Mouse (Mus musculus) CD4-positive, CD25-positive, alpha-beta regulatory T cell, adult 2 months (primary cell): ENCODE results near the gene Slc52a3.

Experiments
- DNase-seq: peaks from one replicate; pipeline ENCODE4 v3.0.0-alpha.2; 2012; ENCODE audit warnings: low read depth, low spot score

Slc52a3 gene

DNA sequence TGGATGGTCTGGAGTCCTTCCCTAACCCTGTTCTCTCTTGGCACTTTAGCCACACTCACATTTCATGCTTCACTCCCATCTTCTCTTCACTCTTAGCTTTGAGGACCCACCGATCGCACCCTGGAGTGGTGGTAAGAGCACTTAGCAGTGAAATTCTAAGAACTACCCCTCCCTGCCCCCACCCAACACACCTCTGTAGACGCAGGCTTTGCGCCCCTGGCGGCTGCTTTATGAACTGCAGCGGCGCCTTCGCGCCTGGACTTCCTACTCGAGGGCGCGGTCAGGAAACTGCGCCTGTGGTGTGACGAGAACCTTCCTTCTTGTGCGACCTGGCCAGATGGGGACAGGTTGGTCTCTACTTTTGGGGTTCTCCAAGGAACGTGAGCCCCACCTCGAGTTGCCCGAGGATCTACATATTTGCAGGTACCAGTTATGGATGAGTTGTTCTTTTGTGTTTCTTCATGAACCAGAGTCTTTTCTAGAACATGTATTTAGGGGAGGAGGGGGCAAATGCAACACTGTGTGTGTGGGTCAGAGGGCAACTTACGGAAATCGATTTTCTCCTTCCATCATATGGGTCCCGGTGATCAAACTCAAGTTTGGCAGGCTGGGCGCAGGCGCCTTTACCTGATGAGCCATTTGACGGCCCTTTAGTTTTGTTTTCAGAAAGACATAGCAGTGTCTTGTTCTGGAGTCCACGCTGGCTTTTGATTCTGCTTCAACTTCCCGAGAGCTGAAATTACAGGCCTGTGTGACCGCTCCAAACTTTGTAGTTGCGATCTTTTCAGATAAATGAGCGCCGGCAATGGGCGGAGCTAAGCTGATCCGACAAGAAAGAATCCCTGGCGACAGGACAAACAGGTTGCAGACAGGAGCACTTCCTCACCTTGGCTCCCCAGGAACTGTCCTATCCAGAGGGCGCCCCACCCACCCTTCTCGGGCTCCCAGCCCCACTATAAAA, at the start of gene Slc52a3:
TSS of gene Slc52a3 (plus strand) at position 283 of the 961 bp plus-strand sequence.
- peak; percentile 93 for DNase-seq

- no peak for DNase-seq
These were observed 48.7 kb upstream of the Slc52a3 start for GRCm38 (mm10) chr2:151947617-151948016.

DNA sequence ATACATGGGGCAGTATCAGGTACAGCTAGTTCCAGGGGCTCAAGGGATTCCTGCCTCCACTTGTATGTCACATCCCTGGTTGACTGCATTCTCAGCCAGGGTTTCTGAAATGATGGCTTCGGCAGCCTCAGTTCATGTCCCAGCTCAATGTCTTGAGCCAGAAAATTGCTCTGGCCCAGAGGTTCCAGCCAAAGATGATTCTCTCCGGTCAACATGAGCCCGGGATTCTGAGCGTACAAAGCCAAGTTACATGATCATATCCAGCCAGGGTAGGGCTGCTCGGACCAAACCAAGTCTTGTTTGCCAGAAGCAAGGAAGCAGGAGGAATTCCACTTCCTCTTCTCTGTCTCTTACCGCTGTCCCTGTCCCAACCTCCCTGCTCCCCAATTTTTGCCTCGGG, 48.0 kb upstream of the Slc52a3 start:
- DNase-seq, result no peak

GRCm38 (mm10) chr2:151949082-151949774, 47.1 kb upstream of the Slc52a3 start:
- no peak for DNase-seq

GRCm38 (mm10) chr2:151953665-151954064, 42.6 kb upstream of the Slc52a3 start:
- no peak for DNase-seq

GRCm38 (mm10) chr2:151956500-151957137, 39.7 kb upstream of the Slc52a3 start:
- no peak for DNase-seq

DNA sequence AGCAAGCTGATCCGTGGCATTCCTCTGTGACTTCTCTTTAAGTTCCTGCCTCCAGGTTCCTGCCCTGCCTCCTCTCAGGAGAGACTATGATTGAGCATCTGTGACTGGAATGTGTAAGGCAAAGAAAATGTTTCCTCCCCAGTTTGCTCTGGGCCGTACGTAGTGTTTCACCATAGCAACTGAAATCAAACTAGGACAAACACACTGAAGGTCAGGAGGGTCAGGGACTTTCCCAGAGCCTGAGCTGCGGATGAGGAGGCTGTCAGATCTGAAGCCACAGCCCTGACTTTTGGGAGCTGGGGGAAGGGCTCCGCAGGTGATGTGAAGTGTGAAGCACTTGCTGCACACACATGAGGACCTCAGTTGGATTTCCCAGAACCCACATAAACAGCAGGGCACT, 37.0 kb upstream of the Slc52a3 start:
- DNase-seq, result peak; percentile 88

DNA sequence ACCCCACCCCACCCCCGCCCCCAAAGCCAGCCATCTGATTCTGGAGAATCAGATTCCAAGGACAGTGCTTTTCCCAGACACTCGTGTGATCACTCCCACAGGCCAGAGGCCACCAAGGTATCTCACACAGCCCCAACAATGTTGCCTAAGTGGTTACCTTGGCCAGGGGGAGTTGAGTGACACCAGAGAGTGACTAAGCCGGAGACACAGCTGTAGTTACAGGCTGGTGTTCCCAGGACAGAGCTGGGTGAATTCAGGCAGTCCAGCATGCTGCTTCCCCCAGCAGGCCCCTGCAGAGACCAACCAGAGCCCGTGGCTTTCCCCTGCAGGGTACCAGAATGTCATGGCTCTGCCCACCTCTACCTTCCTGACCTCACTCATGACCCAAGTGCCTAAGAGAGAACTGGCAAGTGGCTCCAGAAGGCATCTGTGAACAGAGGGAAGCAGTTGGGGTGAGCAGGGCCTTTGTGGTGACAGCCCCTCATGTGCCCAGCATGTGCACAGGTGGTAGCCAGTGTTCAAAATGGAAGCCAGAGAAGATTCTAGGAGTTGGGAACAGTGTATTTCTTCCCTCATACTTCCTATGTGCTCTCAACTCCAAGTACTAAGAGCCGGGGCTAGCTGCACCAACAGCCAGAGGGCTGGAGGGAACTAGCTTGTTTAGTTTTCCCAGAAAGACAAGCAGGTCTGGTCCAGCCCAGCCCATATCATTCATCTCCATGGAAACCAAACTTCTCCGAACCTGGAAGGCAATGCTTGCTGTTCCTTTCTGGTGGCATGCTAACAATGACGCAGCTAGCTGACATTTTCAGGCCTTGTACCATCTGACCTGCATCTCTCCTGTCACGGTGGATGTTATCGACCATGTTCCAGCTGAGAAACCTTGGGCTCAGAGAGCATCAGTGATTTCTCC, 34.8 kb upstream of the Slc52a3 start:
- no peak for DNase-seq

DNA sequence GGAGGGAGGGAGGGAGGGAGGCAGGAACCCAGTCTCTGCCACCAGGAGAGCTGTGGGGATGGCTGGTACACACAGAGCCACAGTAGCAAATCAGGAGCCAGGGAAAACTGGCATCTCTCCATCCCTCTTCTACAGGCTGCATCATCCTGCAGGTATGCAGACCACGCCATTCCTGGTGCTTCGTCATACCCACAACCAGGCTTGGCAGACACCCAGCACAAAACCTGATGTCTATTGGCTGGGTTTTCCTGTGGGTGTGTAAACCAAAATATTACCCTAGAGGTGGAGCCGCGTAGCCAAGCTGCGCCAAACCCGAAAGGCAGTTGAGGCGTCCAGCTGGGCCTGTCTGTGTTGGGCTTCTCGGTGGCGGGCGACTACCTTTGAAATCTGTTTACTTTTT, 33.8 kb upstream of the Slc52a3 start:
- peak; percentile 35 for DNase-seq

- DNase-seq, result no peak
These were observed 33.0 kb upstream of the Slc52a3 start for GRCm38 (mm10) chr2:151963319-151963718.

GRCm38 (mm10) chr2:151964052-151964451, 32.3 kb upstream of the Slc52a3 start:
- no peak for DNase-seq

DNA sequence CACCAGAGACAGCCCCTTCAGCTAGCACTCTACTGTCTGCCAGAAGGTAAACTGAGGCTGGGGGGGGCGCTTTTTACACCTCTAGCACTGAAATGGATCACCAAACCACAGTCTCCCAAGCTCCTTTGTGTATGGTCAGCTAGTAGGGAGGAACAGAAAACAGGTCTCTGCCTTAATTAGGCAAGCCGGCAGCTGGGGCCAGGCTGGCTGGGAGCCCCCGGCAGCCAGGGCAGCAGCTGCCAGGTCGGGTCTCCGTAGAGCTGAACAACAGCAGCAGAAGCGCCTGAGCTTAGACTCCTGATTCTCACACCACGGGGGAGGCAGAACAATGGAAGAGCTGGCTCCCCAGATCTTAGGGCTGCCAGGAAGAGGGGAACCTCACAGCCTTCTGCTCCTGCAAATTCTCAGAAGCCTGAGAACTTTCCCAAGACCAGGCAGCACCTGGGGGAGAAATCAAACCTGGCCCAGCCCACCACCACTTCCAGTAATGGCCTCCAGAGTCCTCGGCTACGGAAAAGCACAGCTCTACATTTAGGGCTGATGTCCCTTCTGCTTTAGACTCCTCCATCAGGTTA, 29.0 kb upstream of the Slc52a3 start:
- no peak for DNase-seq

GRCm38 (mm10) chr2:151967792-151968191, 28.5 kb upstream of the Slc52a3 start:
- DNase-seq, result peak; percentile 52

DNA sequence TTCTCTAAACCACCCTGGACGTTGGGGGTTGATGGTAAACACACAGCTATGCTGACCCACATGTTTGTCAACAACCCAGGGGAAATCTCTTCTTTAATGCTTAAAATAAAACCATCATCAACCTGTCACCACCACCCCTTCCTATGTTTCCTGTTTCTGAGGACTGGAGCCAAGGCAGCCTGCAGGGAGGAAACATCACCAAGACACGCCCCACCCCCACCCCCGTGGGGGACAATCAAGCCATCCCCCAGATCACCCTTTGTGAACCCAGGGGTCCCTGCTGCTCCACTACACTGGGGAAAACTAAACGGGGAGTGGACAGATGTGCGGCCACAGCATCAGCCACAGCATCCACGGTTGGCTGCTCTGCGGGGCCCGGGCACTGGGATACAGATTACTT, 27.9 kb upstream of the Slc52a3 start:
- DNase-seq, result no peak

DNA sequence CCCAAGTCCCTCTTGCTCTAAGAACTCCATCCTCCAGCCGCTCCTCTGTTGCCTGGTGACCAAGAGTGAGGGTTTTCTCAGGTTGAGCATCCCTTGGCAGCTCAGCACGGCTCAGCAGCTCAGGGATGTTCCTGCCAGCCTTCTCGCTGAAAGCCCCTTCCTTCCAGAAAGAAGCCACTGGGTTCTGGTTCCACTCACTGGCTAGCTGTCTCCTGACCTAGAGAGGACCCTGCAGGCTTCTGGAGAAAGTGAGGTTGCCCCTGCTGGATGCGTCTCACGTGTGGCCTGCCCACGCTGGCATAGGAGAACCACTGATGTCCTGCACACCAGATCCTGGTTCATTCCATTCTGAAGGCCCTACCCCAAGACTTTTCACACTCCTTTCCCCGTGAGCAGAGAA, 27.3 kb upstream of the Slc52a3 start:
- no peak for DNase-seq

DNA sequence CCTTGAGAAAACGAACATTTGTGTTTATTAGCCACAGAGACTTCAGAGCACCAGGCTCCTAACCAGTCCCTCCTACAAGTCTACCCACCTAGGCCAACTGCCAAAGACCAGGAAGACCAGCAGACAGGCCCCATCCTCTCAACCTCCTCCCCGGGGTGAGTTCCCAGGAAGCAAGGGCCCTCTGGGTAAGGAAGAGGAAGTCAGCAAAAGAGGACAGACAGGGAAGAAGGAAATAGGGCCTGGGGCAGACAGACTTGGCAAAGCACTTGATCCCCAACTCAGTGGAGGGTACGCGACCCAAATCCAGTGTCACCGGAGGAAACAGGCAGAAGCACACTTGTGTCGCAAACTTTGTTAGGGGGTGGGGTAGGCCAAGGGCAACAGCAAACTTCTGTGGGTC, 26.9 kb upstream of the Slc52a3 start:
- DNase-seq, result no peak

DNA sequence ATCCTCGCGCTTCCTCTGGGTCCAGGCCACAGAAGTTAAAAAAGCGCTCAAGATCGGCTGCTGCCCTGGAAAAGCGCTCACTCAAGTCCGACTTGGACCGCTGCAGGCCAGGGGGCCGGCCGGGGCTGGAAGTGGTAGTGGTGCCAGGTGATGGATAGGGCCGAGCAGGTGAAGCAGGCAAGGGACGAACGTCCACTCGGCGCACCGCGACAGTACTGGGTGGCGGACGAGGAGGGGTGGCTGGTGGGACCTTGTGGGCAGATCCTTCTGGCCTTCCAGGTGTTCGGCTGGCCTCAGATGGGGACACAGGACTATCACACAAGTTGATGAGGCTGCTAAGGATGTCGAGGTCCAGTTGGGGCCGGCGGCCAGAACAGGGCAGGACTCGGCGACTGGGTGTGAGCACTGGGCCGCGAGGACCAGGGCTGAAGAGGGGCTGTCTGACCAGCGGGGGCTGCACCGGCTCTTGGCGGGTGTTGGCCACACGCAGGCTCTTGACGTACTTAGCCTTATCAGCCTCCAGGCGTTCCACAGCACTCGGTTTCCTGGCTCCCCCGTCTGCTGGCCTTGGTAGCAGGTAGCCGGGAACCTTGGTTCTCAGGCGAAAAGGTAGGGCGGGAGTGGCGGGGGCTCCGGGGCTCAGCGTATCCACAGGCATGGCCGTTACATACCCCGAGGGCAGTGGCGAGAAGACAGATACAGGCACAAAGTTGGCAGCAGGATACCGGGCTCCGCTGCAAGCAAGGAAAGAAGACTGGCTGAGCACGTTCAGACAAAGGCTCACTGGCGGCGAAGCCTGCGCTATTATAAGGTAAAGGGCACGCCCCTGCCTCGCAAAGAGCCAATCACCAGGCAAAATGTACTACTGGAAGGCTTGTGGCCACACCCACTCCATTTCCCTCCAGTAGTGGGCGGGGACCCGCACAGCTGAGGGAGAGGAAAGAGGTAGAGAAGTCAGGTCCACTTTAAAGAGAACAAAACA, 25.8 kb upstream of the Slc52a3 start:
- DNase-seq, result peak; percentile 92

- DNase-seq, result no peak
These were observed 24.6 kb upstream of the Slc52a3 start for GRCm38 (mm10) chr2:151971748-151972147.

DNA sequence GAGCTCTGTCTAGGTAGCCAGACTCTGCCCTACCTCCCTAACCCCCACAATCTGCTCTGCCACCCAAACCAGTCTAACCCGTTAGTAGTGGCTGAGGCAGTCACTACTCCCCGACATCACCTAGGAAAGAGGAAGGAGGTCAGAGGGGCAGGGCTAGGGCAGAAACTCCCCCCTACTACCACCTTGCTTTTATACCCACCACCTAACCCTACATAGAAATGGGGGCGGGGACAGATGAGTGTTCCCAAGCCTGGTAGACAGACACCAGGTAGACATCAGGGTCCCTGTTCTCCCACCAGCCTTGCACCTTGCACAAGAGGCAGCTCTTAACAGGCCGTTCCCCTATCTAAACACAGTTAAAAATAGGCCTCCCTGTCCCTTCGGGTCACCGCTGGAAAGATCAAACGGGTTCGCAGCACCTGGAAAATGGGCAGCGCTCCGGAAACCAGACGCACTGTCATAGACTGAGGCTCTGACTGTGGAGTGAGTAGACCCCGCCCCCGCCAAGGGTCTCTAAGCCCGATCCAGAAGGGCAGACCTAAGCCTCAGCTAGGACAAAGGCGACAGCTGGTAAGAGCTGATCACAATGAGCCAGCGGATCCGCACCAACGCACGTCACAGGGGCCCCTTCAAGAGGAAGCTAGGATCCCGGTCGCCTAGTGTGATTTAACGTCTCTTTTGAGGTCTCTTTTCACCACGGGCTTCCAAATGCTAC, 23.3 kb upstream of the Slc52a3 start:
- peak; percentile 79 for DNase-seq
